Mouse (Mus musculus) small intestine, adult 2 months (tissue): ENCODE measurements around the gene Tmem8b.

Experiments used
- CTCF ChIP-seq: fragments of 200-500 bp; IDR thresholded peaks from 2 replicates; pipeline ENCODE4 v1.5.1; 2012; ENCODE audit warnings: low read depth, mild to moderate bottlenecking, control low read depth, inconsistent platforms, low read length, moderate library complexity, mixed read lengths; ENCODE audit not compliant: insufficient replicate concordance, insufficient read length; ENCODE audit errors: extremely low read depth
- POLR2A ChIP-seq: fragments of 200-500 bp; IDR thresholded peaks from 2 replicates; pipeline ENCODE4 v1.6.1; 2012; ENCODE audit warnings: low read depth, mild to moderate bottlenecking, control low read depth, inconsistent platforms, low read length, moderate library complexity

DNA sequence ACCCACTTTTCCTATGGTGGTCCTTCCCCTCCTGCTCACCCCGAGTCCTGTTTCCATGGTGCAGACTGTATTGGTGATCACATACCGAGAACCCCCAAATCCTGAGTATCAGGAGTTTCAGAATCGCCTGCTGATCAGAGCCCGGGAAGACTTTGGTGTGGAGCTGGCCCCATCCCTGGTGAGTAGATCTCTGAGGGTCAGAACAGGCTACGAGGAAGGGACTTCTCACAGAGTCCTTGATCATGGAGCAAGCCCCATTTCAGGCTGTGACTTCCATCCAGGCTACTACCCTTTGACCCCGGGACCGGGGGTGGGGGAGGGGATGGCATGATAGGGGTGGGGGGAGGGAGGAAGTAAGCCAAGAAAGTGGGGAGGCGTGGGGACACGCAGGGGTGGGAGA is 28.7 kb upstream of the Tmem8b start:
- TF ChIP-seq POLR2A (no peak), CTCF (no peak)
